Mouse (Mus musculus) megakaryocyte, embryonic 14.5 days (primary cell): ENCODE results near the gene Adig.

Experiments
- FLI1 ChIP-seq: IDR thresholded peaks from 2 replicates; pipeline ENCODE4 v1.6.1; 2012; ENCODE audit warnings: low read length, inconsistent platforms, mixed read lengths
- GATA1 ChIP-seq: IDR thresholded peaks from 3 replicates; pipeline ENCODE4 v1.6.1; 2012; ENCODE audit warnings: mixed read lengths, low read length, inconsistent platforms, borderline replicate concordance

- TF ChIP-seq GATA1 = no peak
- no peak for TF ChIP-seq FLI1
Measured at GRCm38 (mm10) chr2:158503671-158504070, 1.3 kb downstream of the Adig start.
